Mouse (Mus musculus): ENCODE results near the gene T2. TPM values are rescaled to one million over a fixed set of nuclear protein-coding genes. Genes with fewer than 3 reads are reported as not detected.
A peak's percentile ranks its signal among the peaks of the same experiment; 100 is the strongest.
"Not testable (repeated sequence)": the region's sequence is repeated elsewhere in the genome, so short reads cannot be mapped to it uniquely, and the experiment has no call there.

The T2 gene
- 0.51 and 0.63 TPM in 2 replicates for polyA plus RNA-seq (2015; fragmentation: Nextera tagmentation; extraction: Ambion mirVana)

GRCm38 (mm10) chr17:8355692-8356091, at the start of gene T2:
Gene T2 (plus strand): TSS chr17:8355992.
- Histone ChIP-seq H3K9me3 (no peaks in the 10 kb centered on the region), H3K4me1 (peaks cover under 1% of the 10 kb centered on the region; the same call in 1 of the 2 replicates), H3K9ac (replicated peaks) (no peak within 1 kb of the TSS), H3K27ac (replicated peaks) (no peak within 1 kb of the TSS), H3K4me2 (replicated peaks) (no peak within 1 kb of the TSS), H3K27me3 (no peaks in the 10 kb centered on the region), H3K36me3 (no peaks in the 10 kb centered on the region), H3K4me3 (no peak within 1 kb of the TSS)
- ATAC-seq (replicated peaks) = no peak
- 88% methylated on average over 6 of the region's 6 CpGs for WGBS

- H3K9me3 ChIP-seq = no peaks in the 10 kb centered on the region
- peak within 1 kb of the TSS; percentile 70 for H3K4me3 ChIP-seq
- no peaks in the 10 kb centered on the region for H3K27me3 ChIP-seq
- H3K4me1 ChIP-seq = peaks cover 24% of the 10 kb centered on the region
- ATAC-seq (replicated peaks) = peak; percentile 96
- peak within 1 kb of the TSS; percentile 81 for H3K9ac ChIP-seq (replicated peaks)
- H3K36me3 ChIP-seq = no peaks in the 10 kb centered on the region
- peak within 1 kb of the TSS; percentile 92 for H3K27ac ChIP-seq (replicated peaks)
- peak within 1 kb of the TSS; percentile 64 for H3K4me2 ChIP-seq (replicated peaks)
- WGBS = under 1% methylated on average over 49 of the region's 54 CpGs
These were observed 44.8 kb upstream of the T2 start, which contains the start of gene Sft2d1 for GRCm38 (mm10) chr17:8310838-8311614. Gene Sft2d1 (plus strand): TSS chr17:8311102.

- no peak for ATAC-seq (replicated peaks)
- Histone ChIP-seq H3K4me2 (replicated peaks) (peak overlapping the region; percentile 64), H3K27ac (replicated peaks) (no peak overlapping the region), H3K27me3 (no peaks in the 10 kb centered on the region), H3K36me3 (no peaks in the 10 kb centered on the region), H3K9ac (replicated peaks) (peak overlapping the region; percentile 81), H3K4me3 (peak overlapping the region; percentile 70), H3K9me3 (no peaks in the 10 kb centered on the region), H3K4me1 (peaks cover 24% of the 10 kb centered on the region)
- WGBS = 49% methylated on average over 3 of the region's 3 CpGs
These were observed 44.0 kb upstream of the T2 start for GRCm38 (mm10) chr17:8311751-8312150.

- H3K4me3 ChIP-seq = no peak overlapping the region
- ATAC-seq (replicated peaks) = no peak
- no peak overlapping the region for H3K9ac ChIP-seq (replicated peaks)
- no peaks in the 10 kb centered on the region for H3K27me3 ChIP-seq
- H3K4me2 ChIP-seq (replicated peaks) = no peak overlapping the region
- 85% methylated on average over 3 of the region's 3 CpGs for WGBS
- H3K27ac ChIP-seq (replicated peaks) = no peak overlapping the region
- H3K9me3 ChIP-seq = no peaks in the 10 kb centered on the region
- H3K36me3 ChIP-seq = no peaks in the 10 kb centered on the region
- H3K4me1 ChIP-seq = peaks cover 24% of the 10 kb centered on the region
These were observed 41.8 kb upstream of the T2 start for GRCm38 (mm10) chr17:8313976-8314375.

GRCm38 (mm10) chr17:8316251-8316650, 39.5 kb upstream of the T2 start:
- no peaks in the 10 kb centered on the region for H3K9me3 ChIP-seq
- 89% methylated on average over 1 of the region's 1 CpGs for WGBS
- H3K4me3 ChIP-seq = no peak overlapping the region
- ATAC-seq (replicated peaks) = no peak
- H3K27ac ChIP-seq (replicated peaks) = no peak overlapping the region
- peaks cover 20% of the 10 kb centered on the region for H3K4me1 ChIP-seq
- no peaks in the 10 kb centered on the region for H3K36me3 ChIP-seq
- no peak overlapping the region for H3K9ac ChIP-seq (replicated peaks)
- no peak overlapping the region for H3K4me2 ChIP-seq (replicated peaks)
- no peaks in the 10 kb centered on the region for H3K27me3 ChIP-seq

GRCm38 (mm10) chr17:8326877-8327276, 28.9 kb upstream of the T2 start:
- not testable (repeated sequence) for H3K9ac ChIP-seq (replicated peaks); ATAC-seq (replicated peaks); H3K4me2 ChIP-seq (replicated peaks); H3K27ac ChIP-seq (replicated peaks); H3K4me3 ChIP-seq; H3K9me3 ChIP-seq; H3K27me3 ChIP-seq; H3K4me1 ChIP-seq
- 87% methylated on average over 10 of the region's 11 CpGs for WGBS
- peaks cover 23% of the 10 kb centered on the region for H3K36me3 ChIP-seq

GRCm38 (mm10) chr17:8328511-8329174, 27.1 kb upstream of the T2 start:
- H3K27me3 ChIP-seq = no peaks in the 10 kb centered on the region
- no peaks in the 10 kb centered on the region for H3K4me1 ChIP-seq
- H3K36me3 ChIP-seq = peaks cover 21% of the 10 kb centered on the region
- no peak for ATAC-seq (replicated peaks)
- H3K9me3 ChIP-seq = no peaks in the 10 kb centered on the region
- 67% methylated on average over 7 of the region's 7 CpGs for WGBS
- H3K4me2 ChIP-seq (replicated peaks) = no peak overlapping the region
- H3K9ac ChIP-seq (replicated peaks) = no peak overlapping the region
- H3K27ac ChIP-seq (replicated peaks) = no peak overlapping the region
- H3K4me3 ChIP-seq = no peak overlapping the region

- WGBS = 77% methylated on average over 5 of the region's 5 CpGs
- Histone ChIP-seq H3K27ac (replicated peaks) (no peak overlapping the region), H3K4me3 (no peak overlapping the region), H3K9ac (replicated peaks) (no peak overlapping the region), H3K27me3 (no peaks in the 10 kb centered on the region), H3K4me2 (replicated peaks) (no peak overlapping the region), H3K4me1 (no peaks in the 10 kb centered on the region), H3K36me3 (peaks cover 8% of the 10 kb centered on the region), H3K9me3 (no peaks in the 10 kb centered on the region)
- ATAC-seq (replicated peaks) = no peak
These were observed 25.2 kb upstream of the T2 start for GRCm38 (mm10) chr17:8330602-8331001.

GRCm38 (mm10) chr17:8337159-8337558, 18.6 kb upstream of the T2 start, which contains the start of gene Prr18:
Gene Prr18 (plus strand): TSS chr17:8337459.
- H3K9me3 ChIP-seq; H3K4me3 ChIP-seq; H3K36me3 ChIP-seq; H3K27me3 ChIP-seq; ATAC-seq (replicated peaks); H3K9ac ChIP-seq (replicated peaks); H3K27ac ChIP-seq (replicated peaks); H3K4me2 ChIP-seq (replicated peaks): not testable (repeated sequence)
- WGBS = 100% methylated on average over 1 of the region's 5 CpGs
- peaks cover 22% of the 10 kb centered on the region for H3K4me1 ChIP-seq

- H3K27me3 ChIP-seq = no peaks in the 10 kb centered on the region; the same call in 1 of the 2 replicates
- 8% methylated on average over 8 of the region's 8 CpGs for WGBS
- peak overlapping the region; percentile 83 for H3K9ac ChIP-seq (replicated peaks)
- H3K27ac ChIP-seq (replicated peaks) = peak overlapping the region; percentile 88
- H3K9me3 ChIP-seq = no peaks in the 10 kb centered on the region
- H3K4me3 ChIP-seq = peak overlapping the region; percentile 58
- H3K4me1 ChIP-seq = peaks cover 36% of the 10 kb centered on the region
- H3K4me2 ChIP-seq (replicated peaks) = peak overlapping the region; percentile 92
- ATAC-seq (replicated peaks) = peak; percentile 49
- H3K36me3 ChIP-seq = no peaks in the 10 kb centered on the region
These were observed 16.0 kb upstream of the T2 start for GRCm38 (mm10) chr17:8339666-8340374.

- peak overlapping the region; percentile 88 for H3K27ac ChIP-seq (replicated peaks)
- peak; percentile 82 for ATAC-seq (replicated peaks)
- H3K4me3 ChIP-seq = peak overlapping the region; percentile 58
- no peaks in the 10 kb centered on the region for H3K36me3 ChIP-seq
- under 1% methylated on average over 56 of the region's 92 CpGs for WGBS
- no peaks in the 10 kb centered on the region; the same call in 1 of the 2 replicates for H3K27me3 ChIP-seq
- peaks cover 36% of the 10 kb centered on the region for H3K4me1 ChIP-seq
- H3K9me3 ChIP-seq = no peaks in the 10 kb centered on the region
- H3K4me2 ChIP-seq (replicated peaks) = peak overlapping the region; percentile 92
- H3K9ac ChIP-seq (replicated peaks) = peak overlapping the region; percentile 83
These were observed 15.1 kb upstream of the T2 start for GRCm38 (mm10) chr17:8340407-8341359.

Measured in forebrain, embryonic 15.5 days (tissue).